Mouse (Mus musculus): ENCODE data around the gene Pold2. TPM values are rescaled to one million over a fixed set of nuclear protein-coding genes. Genes with fewer than 3 reads are reported as not detected.

The Pold2 gene
- polyA plus RNA-seq, 1 experiment, result 19.9 TPM

DNA sequence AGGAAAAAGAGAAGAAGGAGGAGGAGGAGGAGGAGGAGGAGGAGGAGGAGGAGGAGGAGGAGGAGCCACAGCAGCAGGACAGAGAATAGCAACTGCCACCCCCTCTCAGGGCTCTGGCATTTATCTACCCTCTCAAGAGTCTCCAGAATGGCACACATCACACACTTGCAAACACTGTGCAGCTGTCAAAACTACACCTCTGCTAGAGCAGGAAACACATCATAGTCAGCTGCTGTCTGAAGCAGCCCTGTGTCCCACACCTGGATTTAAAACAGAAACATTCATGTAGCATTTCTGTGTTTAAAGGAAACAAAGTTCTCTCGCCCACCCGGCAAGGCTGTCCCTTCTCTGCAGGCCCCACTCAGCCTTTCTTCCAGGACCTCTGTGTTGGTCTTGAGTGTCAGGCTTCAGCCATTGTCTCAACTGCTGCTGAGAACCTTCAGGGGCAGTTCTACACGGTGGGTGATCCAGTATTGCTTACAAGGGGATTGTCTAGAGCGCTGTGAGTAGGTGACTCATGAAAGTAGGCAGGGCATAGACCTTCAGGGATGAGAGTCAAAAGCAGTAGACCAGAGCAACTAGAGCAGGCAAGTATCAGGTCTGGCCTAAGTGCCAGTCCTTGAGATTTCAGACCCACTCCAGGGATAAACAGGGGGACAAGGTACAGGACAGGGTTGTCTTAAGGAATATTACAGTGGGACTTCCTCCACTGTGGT, 26.9 kb downstream of the Pold2 start:
- 61% methylated on average over 4 of the region's 4 CpGs for WGBS
- TF ChIP-seq CTCF (IDR thresholded peaks at IDR 0.05; ENCODE audit: control insufficient read depth, insufficient read depth, low read length) (no peak), POLR2A (IDR thresholded peaks at IDR 0.05; ENCODE audit: borderline replicate concordance, control insufficient read depth, low read depth, low read length) (no peak)

GRCm38 (mm10) chr11:5850452-5850851, 27.6 kb downstream of the Pold2 start:
- no peaks in the 10 kb centered on the region; the same call in 1 of the 2 replicates for H3K4me1 ChIP-seq (ENCODE audit: control insufficient read depth, insufficient read depth, low read length)
- TF ChIP-seq POLR2A (IDR thresholded peaks at IDR 0.05; ENCODE audit: borderline replicate concordance, control insufficient read depth, low read depth, low read length) (no peak), CTCF (IDR thresholded peaks at IDR 0.05; ENCODE audit: control insufficient read depth, insufficient read depth, low read length) (no peak)
- H3K4me3 ChIP-seq (replicated peaks; ENCODE audit: control insufficient read depth, low read depth, low read length), result no peak overlapping the region
- H3K27ac ChIP-seq (ENCODE audit: control insufficient read depth, insufficient read depth, low read depth, low read length, poor library complexity), result no peak overlapping the region
- WGBS, result 53% methylated on average over 5 of the region's 5 CpGs

More for the DNA sequence above, 26.9 kb downstream of the Pold2 start:
- Histone ChIP-seq H3K4me1 (ENCODE audit: control insufficient read depth, insufficient read depth, low read length) (no peaks in the 10 kb centered on the region; the same call in 1 of the 2 replicates), H3K27ac (ENCODE audit: control insufficient read depth, insufficient read depth, low read depth, low read length, poor library complexity) (no peak overlapping the region), H3K4me3 (replicated peaks; ENCODE audit: control insufficient read depth, low read depth, low read length) (no peak overlapping the region)

DNA sequence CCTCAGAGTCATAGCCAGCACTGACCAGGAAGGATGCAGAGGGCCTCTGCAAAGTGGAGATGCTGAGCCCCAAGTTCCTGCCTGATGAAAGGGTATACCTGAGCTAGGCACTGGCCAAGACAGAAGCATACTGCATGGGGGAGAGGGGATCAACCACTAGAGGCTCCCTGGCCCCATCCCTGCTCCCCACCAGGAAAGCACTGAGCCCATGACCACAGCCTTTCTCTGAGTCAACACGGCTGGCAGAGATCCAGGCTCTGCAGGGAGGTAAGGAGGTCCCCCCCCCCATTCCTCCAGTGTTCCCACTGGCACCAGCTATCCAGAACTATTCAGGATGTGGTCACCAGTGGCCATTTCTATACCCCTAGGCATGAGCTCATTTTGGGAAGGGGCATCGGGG, 28.8 kb downstream of the Pold2 start:
- 50% methylated on average over 2 of the region's 2 CpGs for WGBS
- TF ChIP-seq POLR2A (IDR thresholded peaks at IDR 0.05; ENCODE audit: borderline replicate concordance, control insufficient read depth, low read depth, low read length) (no peak), CTCF (IDR thresholded peaks at IDR 0.05; ENCODE audit: control insufficient read depth, insufficient read depth, low read length) (no peak)
- Histone ChIP-seq H3K4me3 (replicated peaks; ENCODE audit: control insufficient read depth, low read depth, low read length) (no peak overlapping the region), H3K27ac (ENCODE audit: control insufficient read depth, insufficient read depth, low read depth, low read length, poor library complexity) (no peak overlapping the region), H3K4me1 (ENCODE audit: control insufficient read depth, insufficient read depth, low read length) (no peaks in the 10 kb centered on the region; the same call in 1 of the 2 replicates)

GRCm38 (mm10) chr11:5848741-5849140, 29.4 kb downstream of the Pold2 start:
- H3K27ac ChIP-seq (ENCODE audit: control insufficient read depth, insufficient read depth, low read depth, low read length, poor library complexity), result no peak overlapping the region
- WGBS, result 77% methylated on average over 6 of the region's 6 CpGs
- no peaks in the 10 kb centered on the region; the same call in 1 of the 2 replicates for H3K4me1 ChIP-seq (ENCODE audit: control insufficient read depth, insufficient read depth, low read length)
- TF ChIP-seq POLR2A (IDR thresholded peaks at IDR 0.05; ENCODE audit: borderline replicate concordance, control insufficient read depth, low read depth, low read length) (no peak), CTCF (IDR thresholded peaks at IDR 0.05; ENCODE audit: control insufficient read depth, insufficient read depth, low read length) (no peak)
- H3K4me3 ChIP-seq (replicated peaks; ENCODE audit: control insufficient read depth, low read depth, low read length), result no peak overlapping the region

DNA sequence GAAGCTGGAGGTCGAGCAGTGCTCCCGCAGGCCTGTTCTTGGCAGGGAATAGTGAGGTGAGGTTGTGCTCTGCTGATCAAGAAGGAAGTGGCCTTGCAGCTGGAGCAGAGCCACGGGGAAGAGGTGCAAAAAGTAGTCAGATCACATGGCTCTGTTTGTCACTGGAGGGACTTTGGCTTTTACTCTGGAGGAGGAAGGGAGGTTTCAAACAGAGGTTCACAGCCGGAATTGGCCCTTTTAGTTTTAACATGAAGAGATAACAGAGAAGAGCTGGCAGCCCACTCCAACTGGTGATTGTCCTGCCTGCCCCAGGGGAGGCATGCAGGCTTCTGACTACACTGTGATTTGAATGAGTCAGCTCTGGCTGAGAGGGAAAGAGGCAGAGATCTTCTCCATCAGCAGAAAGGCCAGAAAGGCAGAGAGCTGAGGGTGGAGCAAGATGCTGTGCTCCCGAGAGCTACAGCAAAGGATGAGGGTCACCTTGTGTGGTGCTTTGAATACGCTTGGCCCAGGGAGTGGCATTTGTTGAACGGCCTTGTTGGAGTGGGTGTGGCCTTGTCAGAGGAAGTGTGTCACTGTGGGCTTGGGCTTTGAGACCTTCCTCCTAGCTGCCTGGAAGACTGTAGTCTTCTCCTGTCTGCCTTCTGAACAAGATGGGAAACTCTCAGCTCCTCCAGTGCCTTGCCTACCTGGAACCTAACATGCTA, 31.3 kb downstream of the Pold2 start:
- Histone ChIP-seq H3K27ac (ENCODE audit: control insufficient read depth, insufficient read depth, low read depth, low read length, poor library complexity) (no peak overlapping the region), H3K4me3 (replicated peaks; ENCODE audit: control insufficient read depth, low read depth, low read length) (no peak overlapping the region), H3K4me1 (ENCODE audit: control insufficient read depth, insufficient read depth, low read length) (no peaks in the 10 kb centered on the region; the same call in 1 of the 2 replicates)
- TF ChIP-seq POLR2A (IDR thresholded peaks at IDR 0.05; ENCODE audit: borderline replicate concordance, control insufficient read depth, low read depth, low read length) (no peak), CTCF (IDR thresholded peaks at IDR 0.05; ENCODE audit: control insufficient read depth, insufficient read depth, low read length) (no peak)
- 47% methylated on average over 7 of the region's 7 CpGs for WGBS

GRCm38 (mm10) chr11:5843131-5843530, 35.0 kb downstream of the Pold2 start:
- 78% methylated on average over 3 of the region's 3 CpGs for WGBS
- no peak overlapping the region for H3K4me3 ChIP-seq (replicated peaks; ENCODE audit: control insufficient read depth, low read depth, low read length)
- H3K4me1 ChIP-seq (ENCODE audit: control insufficient read depth, insufficient read depth, low read length), result no peaks in the 10 kb centered on the region; the same call in 1 of the 2 replicates
- H3K27ac ChIP-seq (ENCODE audit: control insufficient read depth, insufficient read depth, low read depth, low read length, poor library complexity), result no peak overlapping the region
- TF ChIP-seq POLR2A (IDR thresholded peaks at IDR 0.05; ENCODE audit: borderline replicate concordance, control insufficient read depth, low read depth, low read length), result no peak
- TF ChIP-seq CTCF (IDR thresholded peaks at IDR 0.05; ENCODE audit: control insufficient read depth, insufficient read depth, low read length), result no peak

DNA sequence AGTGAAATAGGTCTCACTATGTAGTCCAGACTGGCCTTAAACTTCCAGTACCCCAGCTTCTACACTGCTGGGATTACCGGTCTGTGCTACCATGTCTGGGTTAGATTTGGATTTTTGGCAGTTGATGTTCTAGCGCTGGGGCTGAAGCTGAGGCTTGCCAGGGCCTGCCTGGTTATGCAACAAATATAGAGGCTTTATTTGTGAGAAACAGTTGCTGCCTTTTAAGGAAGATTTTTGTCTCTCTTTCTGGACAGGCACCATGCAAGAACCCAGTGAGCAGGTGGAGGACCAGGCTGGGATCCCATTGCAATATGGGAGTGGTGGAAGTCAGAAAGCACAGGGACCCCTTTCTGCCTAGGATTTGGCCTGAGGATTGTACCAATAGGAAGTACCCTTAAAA, 36.3 kb downstream of the Pold2 start:
- TF ChIP-seq CTCF (IDR thresholded peaks at IDR 0.05; ENCODE audit: control insufficient read depth, insufficient read depth, low read length) (no peak), POLR2A (IDR thresholded peaks at IDR 0.05; ENCODE audit: borderline replicate concordance, control insufficient read depth, low read depth, low read length) (no peak)
- H3K27ac ChIP-seq (ENCODE audit: control insufficient read depth, insufficient read depth, low read depth, low read length, poor library complexity), result no peak overlapping the region
- no peaks in the 10 kb centered on the region; the same call in none of the 2 replicates for H3K4me1 ChIP-seq (ENCODE audit: control insufficient read depth, insufficient read depth, low read length)
- 92% methylated on average over 2 of the region's 2 CpGs for WGBS
- H3K4me3 ChIP-seq (replicated peaks; ENCODE audit: control insufficient read depth, low read depth, low read length), result no peak overlapping the region

DNA sequence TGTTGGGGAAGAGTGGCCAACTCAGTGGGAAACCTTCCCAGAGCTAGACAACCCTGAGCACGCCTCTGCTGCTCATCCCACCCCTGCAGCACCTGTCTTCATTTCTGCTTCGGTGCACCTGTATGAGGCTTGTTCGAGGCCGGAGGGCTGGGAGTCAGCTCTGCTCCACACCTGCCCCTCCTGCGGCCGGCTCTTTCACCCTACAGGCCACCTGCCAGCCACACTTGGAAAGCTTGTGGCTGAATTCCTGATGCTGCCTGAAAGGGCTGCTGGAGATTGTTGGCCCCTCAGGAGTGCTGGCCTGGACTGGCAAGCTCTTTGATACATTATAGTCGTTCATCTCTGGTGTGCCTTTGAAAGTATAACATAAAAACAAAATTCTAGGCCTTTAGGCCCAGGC, 37.7 kb downstream of the Pold2 start:
- H3K4me1 ChIP-seq (ENCODE audit: control insufficient read depth, insufficient read depth, low read length), result peaks cover 2% of the 10 kb centered on the region; the same call in 1 of the 2 replicates
- TF ChIP-seq CTCF (IDR thresholded peaks at IDR 0.05; ENCODE audit: control insufficient read depth, insufficient read depth, low read length) (no peak), POLR2A (IDR thresholded peaks at IDR 0.05; ENCODE audit: borderline replicate concordance, control insufficient read depth, low read depth, low read length) (no peak)
- H3K27ac ChIP-seq (ENCODE audit: control insufficient read depth, insufficient read depth, low read depth, low read length, poor library complexity), result no peak overlapping the region
- WGBS, result 93% methylated on average over 7 of the region's 7 CpGs
- no peak overlapping the region for H3K4me3 ChIP-seq (replicated peaks; ENCODE audit: control insufficient read depth, low read depth, low read length)

Data from bone marrow, adult 2 months (tissue).